Mouse (Mus musculus): ENCODE results near the gene Atg7.

- TF ChIP-seq KAT2A (IDR thresholded peaks at IDR 0.05; ENCODE audit: insufficient replicate concordance, low read length) = no peak
- no peak for TF ChIP-seq E2F4 (IDR thresholded peaks at IDR 0.05; ENCODE audit: insufficient replicate concordance, low read depth, low read length)
- no peak for TF ChIP-seq POLR2AphosphoS2 (IDR thresholded peaks at IDR 0.05; ENCODE audit: low read depth, low read length)
- TF ChIP-seq EP300 (IDR thresholded peaks at IDR 0.05; ENCODE audit: low read length) = no peak
- no peak for TF ChIP-seq MAZ (IDR thresholded peaks at IDR 0.05; ENCODE audit: low read depth, low read length)
- TF ChIP-seq CTCF (conservative IDR thresholded peaks at IDR 0.05 in 1 of 2, IDR thresholded peaks at IDR 0.05 in 1 of 2; ENCODE audit: low read depth in 2 of 2, low read length in 2 of 2) = no peak
- TF ChIP-seq POLR2A (IDR thresholded peaks at IDR 0.05; ENCODE audit: low read depth, low read length) = no peak
- TF ChIP-seq BHLHE40 (IDR thresholded peaks at IDR 0.05; ENCODE audit: low read depth, low read length) = no peak
- TF ChIP-seq CHD2 (IDR thresholded peaks at IDR 0.05; ENCODE audit: low read length) = no peak
- no peak for TF ChIP-seq TBP (conservative IDR thresholded peaks at IDR 0.05; ENCODE audit: low read depth, low read length)
- TF ChIP-seq NELFE (IDR thresholded peaks at IDR 0.05; ENCODE audit: low read depth, low read length) = no peak
Observed at GRCm38 (mm10) chr6:114833058-114833685, 190.3 kb downstream of the Atg7 start.
